Mouse (Mus musculus) G1E (cell line): ENCODE data around the gene Pde9a.

ENCODE experiments used
- CTCF ChIP-seq: IDR thresholded peaks from 2 replicates; pipeline ENCODE4 v1.5.1; 2012; ENCODE audit warnings: low read depth, low read length, inconsistent platforms, mixed read lengths
- GATA1 ChIP-seq: IDR thresholded peaks from 2 replicates; pipeline ENCODE4 v1.6.1; 2012; ENCODE audit warnings: borderline replicate concordance, low read length, inconsistent platforms, mixed read lengths
- GATA2 ChIP-seq: IDR thresholded peaks from 2 replicates; pipeline ENCODE4 v1.6.1; 2012; ENCODE audit warnings: low read depth, low read length, inconsistent platforms, borderline replicate concordance
- POLR2AphosphoS5 ChIP-seq: IDR thresholded peaks from 2 replicates; pipeline ENCODE4 v1.6.1; 2012; ENCODE audit warnings: low read depth, low read length, inconsistent platforms; ENCODE audit not compliant: insufficient replicate concordance

DNA sequence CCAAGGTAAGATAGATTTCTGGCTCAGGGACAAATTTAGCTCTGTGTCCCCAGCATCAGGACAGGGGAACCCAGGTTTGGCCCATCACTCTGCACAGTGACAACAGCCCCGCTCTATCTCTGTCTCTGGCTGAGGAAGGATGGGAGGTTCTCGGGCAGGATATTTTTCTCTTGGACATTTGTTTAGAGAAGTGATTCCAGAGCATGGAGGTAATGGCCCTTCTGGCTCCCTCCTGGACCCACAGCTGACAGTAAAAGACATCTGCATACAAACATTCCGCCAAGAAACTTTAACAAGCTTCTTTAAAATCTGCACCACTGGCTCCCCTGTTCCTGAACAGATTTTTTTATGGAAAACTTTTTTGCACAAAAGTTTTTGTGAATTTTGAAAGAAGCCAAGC, 67.5 kb downstream of the Pde9a start:
- TF ChIP-seq CTCF, result no peak
- TF ChIP-seq GATA1, result no peak
- TF ChIP-seq GATA2, result no peak
- no peak for TF ChIP-seq POLR2AphosphoS5
